Mouse (Mus musculus): Measurements from ENCODE around the gene Klrc1. TPM values are rescaled to one million over a fixed set of nuclear protein-coding genes. Genes with fewer than 3 reads are reported as not detected.
"Not testable (repeated sequence)": the region's sequence is repeated elsewhere in the genome, so short reads cannot be mapped to it uniquely, and the experiment has no call there.

Gene Klrc1
- total and polyA plus RNA-seq, 2 experiments = 0.07 to 1.7 TPM

- WGBS = 68% methylated on average over 1 of the region's 1 CpGs
- H3K9ac ChIP-seq (ENCODE audit: low read depth, low read length) = no peak overlapping the region
- H3K27me3 ChIP-seq (ENCODE audit: control insufficient read depth, insufficient read depth, low read length) = no peaks in the 10 kb centered on the region
- no peaks in the 10 kb centered on the region for H3K4me1 ChIP-seq (ENCODE audit: control insufficient read depth, insufficient read depth, low read length)
- H3K27ac ChIP-seq (replicated peaks; ENCODE audit: insufficient read depth, low read depth, low read length) = no peak overlapping the region
- no peaks in the 10 kb centered on the region for H3K79me2 ChIP-seq (ENCODE audit: control insufficient read depth, insufficient read depth, low read length)
- TF ChIP-seq POLR2A (IDR thresholded peaks at IDR 0.05; ENCODE audit: extremely low read depth, insufficient read depth, low read length) (no peak), CTCF (IDR thresholded peaks at IDR 0.05; ENCODE audit: low read depth, low read length) (no peak)
- H3K4me3 ChIP-seq (ENCODE audit: insufficient read depth, low read depth, low read length) = no peak overlapping the region
- DNase-seq (ENCODE audit: extremely low read depth, low read depth, low spot score) = peak; percentile 8
- no peaks in the 10 kb centered on the region for H3K36me3 ChIP-seq (ENCODE audit: control insufficient read depth, insufficient read depth, low read length)
Measured at GRCm38 (mm10) chr6:129680379-129680778, 1.6 kb upstream of the Klrc1 start.

GRCm38 (mm10) chr6:129661301-129661700 lies 17.5 kb downstream of the Klrc1 start:
- H3K27ac ChIP-seq (replicated peaks; ENCODE audit: insufficient read depth, low read depth, low read length); H3K4me1 ChIP-seq (ENCODE audit: control insufficient read depth, insufficient read depth, low read length); H3K79me2 ChIP-seq (ENCODE audit: control insufficient read depth, insufficient read depth, low read length); H3K4me3 ChIP-seq (ENCODE audit: insufficient read depth, low read depth, low read length); H3K9ac ChIP-seq (ENCODE audit: low read depth, low read length); DNase-seq (ENCODE audit: extremely low read depth, low read depth, low spot score); H3K27me3 ChIP-seq (ENCODE audit: control insufficient read depth, insufficient read depth, low read length); H3K36me3 ChIP-seq (ENCODE audit: control insufficient read depth, insufficient read depth, low read length): not testable (repeated sequence)
- 60% methylated on average over 1 of the region's 3 CpGs for WGBS

- WGBS = 67% methylated on average over 4 of the region's 4 CpGs
- H3K4me1 ChIP-seq (ENCODE audit: control insufficient read depth, insufficient read depth, low read length); H3K36me3 ChIP-seq (ENCODE audit: control insufficient read depth, insufficient read depth, low read length); DNase-seq (ENCODE audit: extremely low read depth, low read depth, low spot score); H3K4me3 ChIP-seq (ENCODE audit: insufficient read depth, low read depth, low read length); H3K9ac ChIP-seq (ENCODE audit: low read depth, low read length); H3K79me2 ChIP-seq (ENCODE audit: control insufficient read depth, insufficient read depth, low read length); H3K27me3 ChIP-seq (ENCODE audit: control insufficient read depth, insufficient read depth, low read length); H3K27ac ChIP-seq (replicated peaks; ENCODE audit: insufficient read depth, low read depth, low read length): not testable (repeated sequence)
Measured at GRCm38 (mm10) chr6:129660589-129660988, 18.2 kb downstream of the Klrc1 start, which contains the start of gene Klrc2. Klrc2 (minus strand) TSS chr6:129660689.

- H3K9ac ChIP-seq (ENCODE audit: low read depth, low read length); H3K36me3 ChIP-seq (ENCODE audit: control insufficient read depth, insufficient read depth, low read length); H3K4me1 ChIP-seq (ENCODE audit: control insufficient read depth, insufficient read depth, low read length); H3K27ac ChIP-seq (replicated peaks; ENCODE audit: insufficient read depth, low read depth, low read length); H3K4me3 ChIP-seq (ENCODE audit: insufficient read depth, low read depth, low read length); H3K27me3 ChIP-seq (ENCODE audit: control insufficient read depth, insufficient read depth, low read length); H3K79me2 ChIP-seq (ENCODE audit: control insufficient read depth, insufficient read depth, low read length); DNase-seq (ENCODE audit: extremely low read depth, low read depth, low spot score): not testable (repeated sequence)
- WGBS = 85% methylated on average over 2 of the region's 3 CpGs
Measured at GRCm38 (mm10) chr6:129644054-129644453, 34.7 kb downstream of the Klrc1 start.

GRCm38 (mm10) chr6:129643237-129643636 lies 35.5 kb downstream of the Klrc1 start, which contains the start of gene Klrc3:
Klrc3 (minus strand) TSS chr6:129643337.
- H3K27me3 ChIP-seq (ENCODE audit: control insufficient read depth, insufficient read depth, low read length); H3K36me3 ChIP-seq (ENCODE audit: control insufficient read depth, insufficient read depth, low read length); H3K79me2 ChIP-seq (ENCODE audit: control insufficient read depth, insufficient read depth, low read length); H3K9ac ChIP-seq (ENCODE audit: low read depth, low read length); DNase-seq (ENCODE audit: extremely low read depth, low read depth, low spot score); H3K4me3 ChIP-seq (ENCODE audit: insufficient read depth, low read depth, low read length); H3K27ac ChIP-seq (replicated peaks; ENCODE audit: insufficient read depth, low read depth, low read length); H3K4me1 ChIP-seq (ENCODE audit: control insufficient read depth, insufficient read depth, low read length): not testable (repeated sequence)
- 82% methylated on average over 3 of the region's 3 CpGs for WGBS

GRCm38 (mm10) chr6:129631046-129631445 lies 47.7 kb downstream of the Klrc1 start:
- H3K27ac ChIP-seq (replicated peaks; ENCODE audit: insufficient read depth, low read depth, low read length); H3K36me3 ChIP-seq (ENCODE audit: control insufficient read depth, insufficient read depth, low read length); H3K79me2 ChIP-seq (ENCODE audit: control insufficient read depth, insufficient read depth, low read length); H3K27me3 ChIP-seq (ENCODE audit: control insufficient read depth, insufficient read depth, low read length); H3K4me1 ChIP-seq (ENCODE audit: control insufficient read depth, insufficient read depth, low read length); H3K4me3 ChIP-seq (ENCODE audit: insufficient read depth, low read depth, low read length); DNase-seq (ENCODE audit: extremely low read depth, low read depth, low spot score); H3K9ac ChIP-seq (ENCODE audit: low read depth, low read length): not testable (repeated sequence)
- 72% methylated on average over 2 of the region's 2 CpGs for WGBS

GRCm38 (mm10) chr6:129623735-129624134 lies 55.0 kb downstream of the Klrc1 start, which contains the start of gene Klrk1:
Klrk1 (minus strand) TSS chr6:129623864.
- Histone ChIP-seq H3K36me3 (ENCODE audit: control insufficient read depth, insufficient read depth, low read length) (no peaks in the 10 kb centered on the region), H3K4me3 (ENCODE audit: insufficient read depth, low read depth, low read length) (no peak within 1 kb of the TSS), H3K27ac (replicated peaks; ENCODE audit: insufficient read depth, low read depth, low read length) (no peak within 1 kb of the TSS), H3K4me1 (ENCODE audit: control insufficient read depth, insufficient read depth, low read length) (no peaks in the 10 kb centered on the region), H3K27me3 (ENCODE audit: control insufficient read depth, insufficient read depth, low read length) (no peaks in the 10 kb centered on the region), H3K9ac (ENCODE audit: low read depth, low read length) (no peak within 1 kb of the TSS), H3K79me2 (ENCODE audit: control insufficient read depth, insufficient read depth, low read length) (no peaks in the 10 kb centered on the region)
- peak; percentile 27 for DNase-seq (ENCODE audit: extremely low read depth, low read depth, low spot score)
- TF ChIP-seq CTCF (IDR thresholded peaks at IDR 0.05; ENCODE audit: low read depth, low read length) (no peak), POLR2A (IDR thresholded peaks at IDR 0.05; ENCODE audit: extremely low read depth, insufficient read depth, low read length) (no peak)
- 65% methylated on average over 4 of the region's 4 CpGs for WGBS

Other genes with a start within 250 kb of the Klrc1 start
- gene Clec1a, start 227.0 kb downstream of the Klrc1 start, total RNA-seq (2014; rRNA removed) = 3.2 and 3.5 TPM in 2 replicates
- gene Clec1a, start 227.0 kb downstream of the Klrc1 start, polyA plus RNA-seq (2012; rRNA removed) = 0.20 and 0.34 TPM in 2 replicates
- gene Olr1, start 171.8 kb downstream of the Klrc1 start, total RNA-seq (2014; rRNA removed) = 0.07 TPM in 1 of 2 replicates, not detected in the other
- not detected in 2 replicates for gene Olr1, start 171.8 kb downstream of the Klrc1 start, polyA plus RNA-seq (2012; rRNA removed)
- gene Tmem52b, start 166.4 kb downstream of the Klrc1 start, total RNA-seq (2014; rRNA removed) = not detected in 2 replicates
- gene Tmem52b, start 166.4 kb downstream of the Klrc1 start, polyA plus RNA-seq (2012; rRNA removed) = not detected in 2 replicates
- gene Gabarapl1, start 145.8 kb downstream of the Klrc1 start, total RNA-seq (2014; rRNA removed) = 355 and 458 TPM in 2 replicates
- gene Gabarapl1, start 145.8 kb downstream of the Klrc1 start, polyA plus RNA-seq (2012; rRNA removed) = 318 and 321 TPM in 2 replicates
- 0.20 and 0.28 TPM in 2 replicates for gene Klre1, start 101.1 kb downstream of the Klrc1 start, total RNA-seq (2014; rRNA removed)
- 0.07 and 0.10 TPM in 2 replicates for gene Klre1, start 101.1 kb downstream of the Klrc1 start, polyA plus RNA-seq (2012; rRNA removed)
- gene Klrd1, start 87.2 kb downstream of the Klrc1 start, total RNA-seq (2014; rRNA removed) = 0.83 and 1.3 TPM in 2 replicates
- gene Klrd1, start 87.2 kb downstream of the Klrc1 start, polyA plus RNA-seq (2012; rRNA removed) = 0.13 and 0.14 TPM in 2 replicates
- 3.0 and 3.3 TPM in 2 replicates for gene Klrk1, start 55.1 kb downstream of the Klrc1 start, total RNA-seq (2014; rRNA removed)
- gene Klrk1, start 55.1 kb downstream of the Klrc1 start, polyA plus RNA-seq (2012; rRNA removed) = 0.19 and 0.23 TPM in 2 replicates
- not detected in 2 replicates for gene Klrc3, start 35.6 kb downstream of the Klrc1 start, total RNA-seq (2014; rRNA removed)
- not detected in 2 replicates for gene Klrc3, start 35.6 kb downstream of the Klrc1 start, polyA plus RNA-seq (2012; rRNA removed)
- gene Klrc2, start 18.3 kb downstream of the Klrc1 start, total RNA-seq (2014; rRNA removed) = 0.65 and 0.81 TPM in 2 replicates
- not detected in 2 replicates for gene Klrc2, start 18.3 kb downstream of the Klrc1 start, polyA plus RNA-seq (2012; rRNA removed)
- 0.28 TPM in 1 of 2 replicates, not detected in the other for gene Klri1, start 38.2 kb upstream of the Klrc1 start, total RNA-seq (2014; rRNA removed)
- gene Klri1, start 38.2 kb upstream of the Klrc1 start, polyA plus RNA-seq (2012; rRNA removed) = not detected in 2 replicates
- 0.07 and 0.09 TPM in 2 replicates for gene Klri2, start 61.5 kb upstream of the Klrc1 start, total RNA-seq (2014; rRNA removed)
- gene Klri2, start 61.5 kb upstream of the Klrc1 start, polyA plus RNA-seq (2012; rRNA removed) = not detected in 2 replicates
- gene Gm156, start 105.3 kb upstream of the Klrc1 start, total RNA-seq (2014; rRNA removed) = not detected in 2 replicates
- gene Gm156, start 105.3 kb upstream of the Klrc1 start, polyA plus RNA-seq (2012; rRNA removed) = not detected in 2 replicates
- not detected in 2 replicates for gene Gm17631, start 183.7 kb upstream of the Klrc1 start, total RNA-seq (2014; rRNA removed)
- not detected in 2 replicates for gene Gm17631, start 183.7 kb upstream of the Klrc1 start, polyA plus RNA-seq (2012; rRNA removed)
- gene Klra17, start 197.7 kb upstream of the Klrc1 start, total RNA-seq (2014; rRNA removed) = 0.09 and 0.34 TPM in 2 replicates
- not detected in 2 replicates for gene Klra17, start 197.7 kb upstream of the Klrc1 start, polyA plus RNA-seq (2012; rRNA removed)
- gene Klra5, start 238.7 kb upstream of the Klrc1 start, total RNA-seq (2014; rRNA removed) = 0.20 TPM in 1 of 2 replicates, not detected in the other
- gene Klra5, start 238.7 kb upstream of the Klrc1 start, polyA plus RNA-seq (2012; rRNA removed) = not detected in 2 replicates

Measured in liver, adult 2 months (tissue).